Mouse (Mus musculus) E14TG2a.4 (cell line): ENCODE data around the gene Eef1b2.
A peak's percentile ranks its signal among the peaks of the same experiment; 100 is the strongest.

Experiments
- H3K27me3 ChIP-seq: 2 replicates; pipeline ENCODE4 v1.6.1; 2014; ENCODE audit warnings: low read length, control low read depth; ENCODE audit not compliant: insufficient read depth
- H3K36me3 ChIP-seq: 2 replicates; pipeline ENCODE4 v1.6.1; 2014; ENCODE audit warnings: low read length, control low read depth; ENCODE audit not compliant: insufficient read depth
- H3K4me1 ChIP-seq: replicated peaks from 2 replicates; pipeline ENCODE4 v1.6.1; 2014; ENCODE audit warnings: low read depth, low read length, control low read depth
- H3K4me3 ChIP-seq: replicated peaks from 2 replicates; pipeline ENCODE4 v1.5.1; 2014; ENCODE audit warnings: mild to moderate bottlenecking, low read length
- H3K9me3 ChIP-seq: 2 replicates; pipeline ENCODE4 v1.6.1; 2014; ENCODE audit warnings: low read length, control low read depth
- CTCF ChIP-seq: conservative IDR thresholded peaks from 2 replicates; pipeline ENCODE4 v1.5.1; 2014; ENCODE audit warnings: low read length
- NANOG ChIP-seq: IDR thresholded peaks from 2 replicates; pipeline ENCODE4 v1.6.1; 2014; ENCODE audit warnings: borderline replicate concordance, low read length, mixed read lengths
- POU5F1 ChIP-seq: IDR thresholded peaks from 2 replicates; pipeline ENCODE4 v1.6.1; 2014; ENCODE audit warnings: low read length, borderline replicate concordance

Eef1b2 gene

GRCm38 (mm10) chr1:63213478-63214270, 37.0 kb downstream of the Eef1b2 start:
- Histone ChIP-seq H3K4me3 (peak overlapping the region; percentile 56), H3K36me3 (no peaks in the 10 kb centered on the region), H3K9me3 (peaks cover 3% of the 10 kb centered on the region), H3K27me3 (no peaks in the 10 kb centered on the region), H3K4me1 (peaks cover 73% of the 10 kb centered on the region)
- TF ChIP-seq NANOG (no peak), CTCF (no peak), POU5F1 (no peak)

DNA sequence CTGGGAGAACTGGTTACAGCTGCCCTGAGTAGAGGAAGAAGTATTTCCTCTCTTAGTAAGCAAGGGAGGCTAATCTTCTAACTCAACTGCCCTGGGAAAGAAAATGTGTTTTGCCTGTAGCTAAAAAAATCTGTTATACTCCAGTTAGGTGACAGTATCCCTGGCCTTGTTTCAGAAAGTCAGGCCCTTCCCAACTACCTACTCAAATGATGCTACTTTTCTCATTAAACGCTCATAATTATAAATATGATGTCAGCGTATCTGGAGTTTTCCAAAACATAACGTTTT, 37.6 kb downstream of the Eef1b2 start, which contains the start of gene Gpr1:
Gene Gpr1 (minus strand): TSS at position 273 of the 288 bp plus-strand sequence.
- TF ChIP-seq CTCF, result no peak
- no peak for TF ChIP-seq POU5F1
- no peak for TF ChIP-seq NANOG
- Histone ChIP-seq H3K36me3 (peaks cover 5% of the 10 kb centered on the region), H3K9me3 (peaks cover 9% of the 10 kb centered on the region)

GRCm38 (mm10) chr1:63214631-63215030, 38.0 kb downstream of the Eef1b2 start:
- Histone ChIP-seq H3K4me1 (peaks cover 63% of the 10 kb centered on the region), H3K4me3 (peak overlapping the region; percentile 42), H3K9me3 (peaks cover 13% of the 10 kb centered on the region), H3K36me3 (peaks cover 8% of the 10 kb centered on the region), H3K27me3 (no peaks in the 10 kb centered on the region)
- no peak for TF ChIP-seq CTCF
- TF ChIP-seq POU5F1, result no peak
- TF ChIP-seq NANOG, result no peak

More for the DNA sequence above, 37.6 kb downstream of the Eef1b2 start, which contains the start of gene Gpr1:
- Histone ChIP-seq H3K27me3 (no peaks in the 10 kb centered on the region), H3K4me1 (peaks cover 67% of the 10 kb centered on the region), H3K4me3 (peak within 1 kb of the TSS; percentile 56)

DNA sequence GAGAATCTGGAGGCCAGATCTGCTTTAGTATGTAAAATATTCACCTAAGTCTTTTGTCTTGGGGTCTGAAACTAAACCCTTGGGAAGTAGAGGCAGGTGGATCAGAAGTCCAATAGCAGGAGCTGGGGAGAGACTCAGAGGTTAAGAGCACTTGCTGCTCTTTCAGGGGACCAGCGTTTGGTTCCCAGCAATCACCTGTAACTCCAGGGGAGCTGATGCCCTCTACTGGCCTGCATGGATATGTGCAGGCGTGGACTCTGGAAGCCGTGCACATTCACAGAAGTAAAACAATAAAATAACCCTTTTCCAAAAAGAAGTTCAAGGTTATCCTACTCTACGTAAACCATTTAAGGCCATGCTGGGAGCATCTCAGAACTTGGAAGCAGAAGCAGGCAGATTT, 42.7 kb downstream of the Eef1b2 start:
- no peak for TF ChIP-seq POU5F1
- TF ChIP-seq CTCF, result peak; percentile 33
- Histone ChIP-seq H3K4me3 (no peak overlapping the region), H3K9me3 (peaks cover 30% of the 10 kb centered on the region), H3K36me3 (peaks cover 8% of the 10 kb centered on the region), H3K4me1 (peaks cover 30% of the 10 kb centered on the region), H3K27me3 (no peaks in the 10 kb centered on the region)

DNA sequence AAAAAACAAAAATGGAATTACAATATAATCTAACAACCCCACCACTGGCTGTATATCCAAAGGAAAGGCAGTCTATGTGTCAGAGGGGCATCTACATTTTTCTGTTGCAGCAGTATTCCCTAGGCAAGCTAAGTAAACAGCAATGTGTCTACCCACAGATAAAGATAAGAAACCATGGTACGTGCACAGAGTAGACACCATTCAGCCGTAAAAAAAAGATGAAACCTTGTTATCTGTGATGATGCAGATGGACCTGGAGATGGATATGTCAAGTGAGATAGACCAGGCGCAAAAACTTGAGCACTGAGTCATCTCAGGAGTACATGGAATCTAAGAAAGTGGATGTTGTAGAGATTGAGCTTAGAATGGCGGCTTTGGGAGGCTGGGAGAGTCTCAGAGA, 48.4 kb downstream of the Eef1b2 start:
- TF ChIP-seq NANOG (no peak), CTCF (no peak), POU5F1 (no peak)

GRCm38 (mm10) chr1:63225890-63226289, 49.3 kb downstream of the Eef1b2 start:
- Histone ChIP-seq H3K36me3 (no peaks in the 10 kb centered on the region), H3K9me3 (peaks cover 6% of the 10 kb centered on the region; the same call in 1 of the 2 replicates), H3K4me1 (peaks cover 28% of the 10 kb centered on the region), H3K4me3 (no peak overlapping the region), H3K27me3 (no peaks in the 10 kb centered on the region)
- TF ChIP-seq POU5F1, result no peak
- no peak for TF ChIP-seq NANOG
- no peak for TF ChIP-seq CTCF

More for the DNA sequence above, 48.4 kb downstream of the Eef1b2 start:
- H3K27me3 ChIP-seq, result no peaks in the 10 kb centered on the region
- peaks cover 13% of the 10 kb centered on the region for H3K9me3 ChIP-seq
- no peak overlapping the region for H3K4me3 ChIP-seq
- H3K36me3 ChIP-seq, result no peaks in the 10 kb centered on the region
- peaks cover 25% of the 10 kb centered on the region for H3K4me1 ChIP-seq

- Histone ChIP-seq H3K4me3 (no peak overlapping the region), H3K4me1 (peaks cover 24% of the 10 kb centered on the region), H3K36me3 (no peaks in the 10 kb centered on the region), H3K9me3 (no peaks in the 10 kb centered on the region), H3K27me3 (no peaks in the 10 kb centered on the region)
- no peak for TF ChIP-seq POU5F1
- TF ChIP-seq NANOG, result no peak
- TF ChIP-seq CTCF, result no peak
Observed at GRCm38 (mm10) chr1:63227241-63227640, 50.6 kb downstream of the Eef1b2 start.
